Mouse (Mus musculus) lung, postnatal 10 days (tissue): Measurements from ENCODE around the gene Acaca.

ENCODE experiments used
- DNase-seq: peaks from one replicate; pipeline ENCODE4 v3.0.0; 2021

The Acaca gene

DNA sequence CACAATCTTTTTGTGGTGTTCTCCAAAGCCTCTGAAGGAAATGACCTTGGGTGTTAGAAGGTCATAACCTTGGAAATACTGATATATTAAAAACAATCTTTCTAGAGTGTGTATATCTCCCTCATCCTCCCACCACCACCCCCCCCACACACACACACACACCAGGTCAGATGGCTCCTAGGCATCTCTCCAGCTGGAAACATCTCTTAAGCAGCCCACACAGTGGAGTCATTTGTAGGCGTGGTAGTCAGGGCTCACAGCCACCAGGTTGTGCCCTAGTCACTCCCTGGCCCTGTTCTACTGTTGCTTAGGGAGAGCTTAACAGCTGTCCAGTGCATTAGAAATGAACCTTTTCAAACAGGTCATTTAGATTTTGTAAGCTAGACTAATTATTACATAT lies 265.5 kb downstream of the Acaca start:
- peak; percentile 33 for DNase-seq

DNA sequence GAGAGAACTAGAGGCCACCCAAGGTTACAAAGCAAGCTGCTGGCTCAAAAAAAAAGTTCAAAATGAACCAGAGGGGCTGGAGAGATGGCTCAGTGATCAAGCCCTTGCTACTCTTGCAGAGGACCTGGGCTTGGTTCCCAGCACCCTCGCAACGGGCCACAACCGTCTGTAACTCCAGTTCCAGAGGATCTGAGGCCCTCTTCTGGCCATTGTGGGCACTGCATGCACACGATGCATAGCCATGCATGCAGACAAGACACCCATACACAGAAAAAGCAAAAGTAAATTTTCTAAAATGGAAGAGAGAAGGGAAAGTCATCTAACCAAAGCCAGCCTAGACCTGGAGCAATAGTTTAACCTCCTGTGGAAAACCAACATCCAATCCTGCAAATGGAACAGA lies 277.3 kb downstream of the Acaca start:
- DNase-seq: no peak

DNA sequence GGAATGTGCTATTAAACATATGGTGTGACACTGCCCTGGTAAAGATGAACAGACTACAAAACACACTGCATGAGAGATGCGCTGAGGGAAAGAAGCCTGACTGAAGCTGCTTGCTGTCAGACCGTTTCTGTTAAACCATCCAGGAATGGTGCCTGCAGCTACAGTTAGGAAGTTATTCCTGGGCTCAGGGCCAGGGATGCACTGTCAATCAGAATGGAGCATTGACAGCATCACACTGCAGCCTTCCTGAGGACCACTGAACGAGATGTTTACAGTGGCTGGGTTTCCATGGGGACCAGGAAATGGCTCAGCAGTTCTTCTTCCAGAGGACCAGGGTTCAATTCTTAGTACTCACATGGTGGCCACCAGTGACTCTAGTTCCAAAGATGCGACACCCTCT lies 280.9 kb downstream of the Acaca start:
- DNase-seq: no peak

DNA sequence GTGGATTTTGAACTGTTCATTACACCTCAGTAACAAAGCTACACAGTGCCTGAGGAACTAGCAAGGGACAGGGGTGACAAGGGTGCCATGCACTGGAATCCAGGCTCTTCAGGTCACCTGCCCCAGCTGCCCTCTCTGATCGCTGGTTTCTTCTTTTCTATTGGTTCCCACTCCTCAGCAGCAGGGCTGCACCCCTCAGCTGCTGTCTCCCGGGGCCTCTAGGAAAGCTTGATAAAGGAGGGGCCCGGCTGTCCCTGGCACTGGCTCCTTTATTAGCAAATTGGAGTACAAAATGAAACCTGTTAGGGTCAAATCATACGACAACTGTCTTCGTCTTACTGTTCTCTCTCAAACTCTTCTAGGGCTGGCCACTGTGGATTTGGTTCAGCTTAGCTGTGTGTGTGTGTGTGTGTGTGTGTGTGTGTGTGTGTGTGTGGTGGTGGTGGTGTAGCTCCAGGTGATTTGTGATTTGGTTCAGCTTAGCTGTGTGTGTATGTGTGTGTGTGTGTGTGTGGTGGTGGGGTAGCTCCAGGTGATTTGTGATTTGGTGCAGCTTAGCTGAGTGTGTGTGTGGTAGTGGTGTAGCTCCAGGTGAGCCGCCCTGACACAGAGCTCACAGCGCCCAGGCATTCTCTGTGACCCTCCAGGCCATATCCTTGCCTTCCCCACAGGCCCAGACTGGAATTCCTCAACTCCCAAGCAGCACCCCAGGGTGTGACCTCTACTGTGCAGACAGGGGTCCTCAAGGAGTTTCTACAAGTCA lies 281.6 kb downstream of the Acaca start:
- no peak for DNase-seq

DNA sequence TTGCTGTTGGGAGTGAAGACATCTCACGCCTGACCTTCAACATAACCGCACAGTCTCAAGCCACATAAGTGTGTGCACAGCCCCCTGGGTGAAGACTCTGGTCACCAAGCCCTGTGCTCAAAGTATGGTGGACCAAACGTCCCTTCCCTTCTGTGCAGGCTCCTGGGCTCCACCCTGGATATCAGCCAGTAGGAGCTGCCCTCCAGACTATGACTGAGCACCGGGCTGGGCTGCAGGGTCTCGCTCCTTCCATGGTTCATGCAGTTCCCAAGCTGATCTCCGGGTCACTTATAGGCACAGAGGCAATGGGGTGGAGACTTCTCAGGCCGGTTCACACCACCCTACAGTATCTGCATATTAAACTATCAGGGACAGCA lies 282.2 kb downstream of the Acaca start:
- no peak for DNase-seq

DNA sequence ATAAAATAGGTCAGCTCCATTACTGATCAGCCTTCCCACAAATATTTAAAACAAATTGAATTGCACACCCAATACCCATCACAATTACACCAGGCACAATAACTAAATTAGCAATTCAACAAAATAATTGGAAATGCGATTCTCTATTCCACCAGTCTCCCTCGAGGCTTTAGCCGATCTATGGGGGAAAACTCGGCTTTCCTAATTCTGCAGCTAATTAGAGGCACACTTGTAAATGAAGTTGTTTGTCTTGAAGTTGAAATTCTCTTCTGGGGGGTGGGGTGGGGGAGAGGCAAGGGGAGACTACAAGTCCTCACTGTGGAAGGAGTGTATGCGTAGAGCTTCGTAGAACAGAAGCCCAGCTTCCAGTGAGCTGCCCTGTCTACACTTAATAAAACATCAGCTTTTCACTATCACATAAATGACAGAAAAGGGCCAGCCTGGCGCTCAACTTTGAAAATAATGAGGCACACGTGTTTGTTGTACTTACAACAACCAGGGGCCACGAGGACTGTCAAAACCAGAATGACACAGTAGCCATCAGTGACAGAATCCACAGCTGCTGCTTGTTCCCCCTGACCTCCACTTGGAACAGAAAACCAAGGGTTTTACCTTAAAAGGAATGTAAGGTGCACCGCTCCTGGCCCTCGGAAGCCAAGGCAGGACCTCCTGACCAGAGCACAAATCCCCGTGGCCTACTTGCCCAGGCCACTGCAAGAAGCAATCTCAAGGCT lies 282.9 kb downstream of the Acaca start:
- DNase-seq: no peak

DNA sequence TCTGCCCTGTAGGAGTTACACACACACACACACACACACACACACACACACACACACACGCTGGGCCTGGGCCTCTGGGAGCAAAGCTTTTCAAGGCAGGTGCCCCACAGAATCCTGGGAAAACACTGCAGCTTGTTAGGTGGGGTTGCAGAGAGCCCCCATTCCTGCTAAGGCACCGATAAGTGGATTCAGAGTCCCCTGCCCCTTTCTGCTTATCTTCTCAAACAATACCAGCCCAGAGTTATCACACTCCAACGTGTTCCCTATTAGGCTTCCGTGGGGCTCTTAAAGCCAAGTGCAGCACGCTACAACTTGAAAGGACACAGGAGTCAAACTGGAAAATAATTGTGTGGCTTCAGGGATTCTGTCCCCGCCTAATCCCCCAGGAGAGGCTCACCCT lies 283.6 kb downstream of the Acaca start:
- no peak for DNase-seq

DNA sequence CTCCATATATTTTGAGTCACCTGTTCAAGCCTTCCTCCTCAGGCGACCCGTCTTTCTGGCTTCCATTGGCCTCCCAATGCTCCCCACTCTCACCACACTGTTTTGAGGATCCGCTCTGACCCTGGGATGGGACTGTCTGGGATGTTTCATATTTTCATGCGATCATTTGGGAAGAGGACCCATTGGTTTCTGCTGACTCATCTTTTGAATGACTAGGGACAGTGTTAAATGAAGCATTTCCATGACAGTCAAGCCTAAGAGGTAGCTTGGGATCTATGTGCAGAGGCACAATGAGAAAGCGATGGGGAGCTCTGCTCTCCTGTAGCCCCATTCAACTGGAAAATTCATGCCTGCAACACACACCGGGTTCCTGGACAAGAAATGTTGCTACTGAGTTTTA lies 291.3 kb downstream of the Acaca start:
- DNase-seq: no peak

DNA sequence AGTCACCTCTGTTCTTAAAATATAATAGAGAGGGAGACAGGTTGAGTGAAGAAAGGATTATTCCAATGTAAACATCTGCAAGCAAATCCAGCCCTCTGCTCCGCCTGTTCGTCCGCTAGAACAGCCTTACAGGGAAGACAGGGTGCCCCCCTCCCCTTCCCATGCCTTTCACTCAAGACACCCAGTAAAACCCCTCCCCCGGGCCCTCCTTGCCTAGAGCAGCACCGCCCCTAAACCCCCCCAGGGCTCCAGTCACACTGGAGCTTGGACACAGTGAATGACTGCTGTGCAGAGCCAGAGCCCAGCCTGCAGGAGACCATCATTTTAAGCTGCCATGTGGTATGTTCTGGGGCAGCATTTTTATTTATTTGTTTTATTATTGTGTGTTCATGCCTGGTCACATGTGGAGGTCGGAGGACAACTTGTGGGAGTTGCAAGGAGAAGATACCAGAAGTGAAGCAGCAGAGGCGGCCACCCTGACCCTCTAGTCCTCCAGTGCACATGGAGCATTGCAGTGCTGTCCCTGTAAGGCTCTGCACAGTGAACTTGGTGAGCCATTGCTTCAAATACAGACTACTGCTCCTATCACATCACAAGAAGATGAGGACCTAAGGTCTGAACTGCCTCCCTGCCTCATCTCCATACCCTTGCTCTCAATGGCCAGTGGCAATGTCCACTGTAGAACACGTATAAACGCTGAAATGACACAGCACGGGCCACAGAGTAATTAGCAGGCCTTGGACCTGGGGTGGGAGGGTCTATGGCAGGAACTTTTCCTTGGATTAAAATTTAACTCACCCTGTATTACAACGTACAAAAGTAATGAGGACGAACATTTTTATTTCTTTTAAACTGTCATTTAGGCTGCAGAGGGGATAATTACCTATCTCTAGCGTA lies 296.5 kb downstream of the Acaca start:
- peak; percentile 4 for DNase-seq

DNA sequence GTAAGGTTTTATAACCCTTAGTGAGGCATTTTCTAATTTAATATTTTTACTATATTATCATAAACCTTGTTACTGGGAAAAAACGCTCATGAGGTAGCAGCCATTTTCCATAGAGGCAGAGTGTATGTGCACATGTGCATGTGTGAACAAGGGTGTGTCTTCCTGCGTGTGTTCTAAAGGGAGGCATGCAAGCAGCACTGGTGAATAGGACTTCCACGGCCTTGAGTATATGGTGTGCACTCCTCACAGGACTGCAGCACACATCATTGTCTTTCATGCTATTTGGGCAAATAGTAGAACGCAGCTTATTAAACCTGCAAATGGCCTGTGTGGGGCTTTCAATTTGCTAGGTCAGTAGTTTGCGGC lies 297.1 kb downstream of the Acaca start:
- no peak for DNase-seq

DNA sequence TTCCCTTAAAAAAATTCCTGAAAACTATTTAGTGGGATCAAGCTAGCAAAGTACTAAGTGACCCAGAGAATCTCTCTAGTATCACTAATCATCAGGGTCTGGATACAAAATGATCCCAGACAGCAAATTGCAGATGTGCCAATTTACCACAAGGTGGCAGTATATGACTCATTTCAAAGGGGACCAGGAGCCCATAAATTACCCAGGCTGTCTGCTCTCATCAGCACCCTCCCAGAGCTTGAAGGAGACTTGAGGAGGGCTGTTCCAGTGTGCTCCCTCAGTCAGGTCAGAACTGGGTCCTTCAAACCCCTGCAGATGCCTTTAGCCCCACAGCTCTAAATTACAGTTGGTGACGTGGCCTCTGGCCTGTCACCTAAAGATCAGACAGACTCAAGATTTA lies 300.1 kb downstream of the Acaca start:
- peak; percentile 50 for DNase-seq

DNA sequence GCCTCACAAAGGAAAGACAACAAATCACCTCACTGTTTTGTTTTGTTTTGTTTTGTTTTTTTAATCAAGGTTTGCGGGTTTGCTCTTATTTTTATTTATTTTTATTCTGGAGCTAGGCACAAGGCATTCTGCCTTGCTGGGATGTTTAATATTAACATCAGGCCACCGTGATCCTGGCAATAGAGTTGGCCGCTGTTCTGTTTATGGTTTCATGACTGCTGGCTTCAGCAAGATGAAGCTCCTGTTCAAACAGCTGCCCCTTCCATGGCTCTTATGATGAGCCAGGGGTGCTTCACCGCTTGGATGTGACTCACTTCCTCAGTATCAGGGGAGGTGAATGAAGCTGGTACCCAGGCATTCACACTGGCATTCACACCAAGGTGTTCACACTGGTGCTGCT lies 300.9 kb downstream of the Acaca start:
- DNase-seq: no peak

DNA sequence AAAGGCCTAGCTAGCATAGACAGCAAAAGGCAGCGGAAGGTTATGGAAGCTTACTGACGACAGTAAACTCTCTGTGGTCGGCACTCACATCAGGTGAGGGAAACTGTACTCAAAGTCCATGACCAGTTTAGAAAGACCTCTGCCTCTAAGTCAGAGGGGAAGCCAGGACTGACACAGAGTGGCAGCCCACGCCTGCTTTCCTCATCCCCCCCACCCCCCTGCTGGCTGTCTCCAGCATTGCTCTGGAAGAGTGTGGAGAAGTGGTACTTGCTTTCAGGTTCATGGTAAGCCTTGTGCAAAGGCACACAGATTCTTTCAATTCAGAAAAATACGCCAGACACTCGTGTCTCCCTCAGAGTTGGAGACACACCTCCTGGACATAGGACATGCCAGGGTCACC lies 305.4 kb downstream of the Acaca start:
- DNase-seq: no peak

DNA sequence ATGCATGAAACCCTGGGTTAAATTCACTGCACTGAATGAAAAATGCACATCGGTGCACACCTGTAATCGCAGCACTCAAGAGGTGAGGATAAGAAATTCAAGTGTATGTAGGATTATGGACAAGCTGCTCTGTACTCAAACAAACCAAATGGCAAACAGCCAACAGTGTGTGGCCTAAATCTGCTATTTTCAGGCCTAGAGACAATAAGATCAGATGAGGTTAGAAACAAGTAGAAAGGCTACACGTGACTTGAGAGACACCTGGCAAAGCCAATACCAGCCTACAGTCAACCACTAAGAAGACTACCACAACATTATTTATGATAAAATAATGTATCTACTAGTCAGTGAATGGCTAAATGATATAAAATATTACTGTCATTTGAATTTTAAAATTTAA lies 310.9 kb downstream of the Acaca start:
- DNase-seq: no peak

DNA sequence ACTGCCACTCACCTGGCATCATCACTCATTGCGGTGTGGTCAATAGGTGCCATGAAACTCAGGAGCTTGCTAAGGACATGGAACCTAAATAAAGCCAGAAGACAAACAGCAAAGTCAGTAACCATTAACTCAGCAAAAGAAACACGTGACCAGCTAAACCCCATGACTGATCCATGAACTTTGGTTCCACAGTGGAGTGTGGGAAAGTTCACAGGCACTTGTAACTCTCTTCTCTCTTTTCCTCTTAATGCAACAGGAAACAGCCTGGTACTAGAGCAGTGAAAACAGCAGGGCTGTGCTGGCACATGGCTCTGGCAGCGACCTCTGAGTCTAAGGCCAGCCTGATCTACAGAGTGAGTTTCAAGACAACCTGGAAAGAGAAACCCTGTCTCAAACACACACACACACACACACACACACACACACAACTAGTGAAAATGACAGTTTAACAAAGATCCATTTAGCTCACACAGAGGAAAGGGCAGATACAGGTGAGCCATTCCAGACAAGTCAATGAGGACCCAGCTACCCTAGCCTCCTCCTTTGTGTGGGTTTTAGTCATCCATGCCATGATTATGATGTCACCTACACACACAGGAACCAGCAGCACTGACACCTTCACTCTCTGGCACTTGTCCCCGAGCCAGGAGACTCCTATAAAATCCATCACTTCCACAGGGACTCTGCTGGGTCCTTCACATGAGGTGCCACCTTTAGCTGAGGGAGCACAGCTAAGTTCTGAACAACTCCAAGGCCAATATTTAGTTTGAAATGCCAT lies 313.3 kb downstream of the Acaca start:
- no peak for DNase-seq
